ENCODE assay signal across 11 mouse cellular contexts in the genomic region with DNA sequence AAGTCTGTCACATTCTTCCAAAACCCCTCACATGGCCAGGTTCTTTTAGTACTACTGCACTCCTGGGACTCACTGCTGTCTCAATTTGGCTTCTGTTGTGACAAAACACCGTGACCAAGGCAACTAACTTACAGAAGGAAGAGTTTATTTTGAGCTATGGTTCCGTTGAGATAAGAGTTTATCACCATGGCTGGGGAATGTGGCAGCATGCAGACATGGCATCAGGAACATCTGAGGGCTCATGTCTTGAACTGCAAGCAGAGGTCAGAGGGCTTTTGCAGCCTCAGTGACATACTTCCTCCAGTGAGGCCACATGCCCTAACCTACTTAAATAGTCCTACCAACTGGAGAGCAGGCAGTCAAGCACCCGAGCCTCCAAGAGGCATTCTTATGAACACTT. TPM values are rescaled to one million over a fixed set of nuclear protein-coding genes. Genes with fewer than 3 reads are reported as not detected.
DNase-seq lines count a peak whose midpoint lies in the region; ATAC-seq lines count a peak whose summit lies in the region.
"Had no signal": no experiment of that assay in that cellular context is flagged by ENCODE, and none has a peak within 500 bp of the region (broad histone marks: within the 10 kb centered on the region; RNA-seq: fewer than 3 reads in every experiment).

No protein-coding gene starts in this region.

- H3K36me3 ChIP-seq in heart, embryonic 13.5 days = no peaks in the 10 kb centered on the region
- H3K36me3 ChIP-seq in liver, embryonic 12.5 days = peaks cover 3% of the 10 kb centered on the region; the same call in 1 of the 2 replicates
- no peaks in the 10 kb centered on the region for H3K36me3 ChIP-seq in midbrain, embryonic 14.5 days (ENCODE audit: control insufficient read depth, insufficient read depth, low read length)
- H3K36me3 ChIP-seq in forebrain, embryonic 12.5 days (replicated peaks) = no peaks in the 10 kb centered on the region

- H3K4me1 ChIP-seq in heart, embryonic 13.5 days = peaks cover 11% of the 10 kb centered on the region
- H3K4me1 ChIP-seq in liver, embryonic 12.5 days = peaks cover 16% of the 10 kb centered on the region
- no peaks in the 10 kb centered on the region for H3K4me1 ChIP-seq in midbrain, embryonic 14.5 days (ENCODE audit: control insufficient read depth, insufficient read depth, low read length)
- H3K4me1 ChIP-seq in forebrain, embryonic 12.5 days = no peaks in the 10 kb centered on the region

- intact Hi-C loops in gastrocnemius, postnatal 14 days (cut with DNase I; ENCODE audit: low total_unique reads) = no loop called here

- WGBS in heart, embryonic 13.5 days = 8% methylated on average over 3 of the region's 3 CpGs
- WGBS in liver, embryonic 12.5 days (ENCODE audit: insufficient replicate concordance) = 14% methylated on average over 3 of the region's 3 CpGs
- 82% methylated on average over 3 of the region's 3 CpGs for WGBS in midbrain, embryonic 14.5 days
- 83% methylated on average over 3 of the region's 3 CpGs for WGBS in forebrain, embryonic 12.5 days

- H3K9me3 ChIP-seq in heart, embryonic 13.5 days = no peaks in the 10 kb centered on the region
- H3K9me3 ChIP-seq in liver, embryonic 12.5 days (replicated peaks) = no peaks in the 10 kb centered on the region
- H3K9me3 ChIP-seq in midbrain, embryonic 14.5 days (ENCODE audit: control insufficient read depth, low read length) = no peaks in the 10 kb centered on the region
- H3K9me3 ChIP-seq in forebrain, embryonic 12.5 days = no peaks in the 10 kb centered on the region

- H3K4me2 ChIP-seq in heart, embryonic 13.5 days = peak overlapping the region; percentile 11; the same call in 1 of the 2 replicates
- peak overlapping the region; percentile 43 for H3K4me2 ChIP-seq in liver, embryonic 12.5 days
- H3K4me2 ChIP-seq in midbrain, embryonic 14.5 days (ENCODE audit: low read length) = no peak overlapping the region
- no peak overlapping the region for H3K4me2 ChIP-seq in forebrain, embryonic 12.5 days

- no peak overlapping the region for H3K4me3 ChIP-seq in heart, embryonic 13.5 days
- H3K4me3 ChIP-seq in liver, embryonic 12.5 days = no peak overlapping the region
- no peak overlapping the region for H3K4me3 ChIP-seq in midbrain, embryonic 14.5 days (replicated peaks; ENCODE audit: low read depth, low read length)
- no peak overlapping the region for H3K4me3 ChIP-seq in forebrain, embryonic 12.5 days (replicated peaks)
- H3K4me3 ChIP-seq: layer of hippocampus, adult 2 months had no signal

- peak overlapping the region; percentile 75 for H3K27ac ChIP-seq in heart, embryonic 13.5 days (replicated peaks)
- no peak overlapping the region for H3K27ac ChIP-seq in liver, embryonic 12.5 days
- H3K27ac ChIP-seq in midbrain, embryonic 14.5 days (replicated peaks; ENCODE audit: low read depth, low read length) = no peak overlapping the region
- H3K27ac ChIP-seq in forebrain, embryonic 12.5 days = no peak overlapping the region
- H3K27ac ChIP-seq: layer of hippocampus, adult 2 months had no signal

- no peak overlapping the region for H3K9ac ChIP-seq in heart, embryonic 13.5 days
- no peak overlapping the region for H3K9ac ChIP-seq in liver, embryonic 12.5 days
- no peak overlapping the region for H3K9ac ChIP-seq in midbrain, embryonic 14.5 days (replicated peaks; ENCODE audit: low read length)
- H3K9ac ChIP-seq in forebrain, embryonic 12.5 days = no peak overlapping the region

- H3K27me3 ChIP-seq in heart, embryonic 13.5 days (replicated peaks) = no peaks in the 10 kb centered on the region
- H3K27me3 ChIP-seq in liver, embryonic 12.5 days (replicated peaks) = no peaks in the 10 kb centered on the region
- H3K27me3 ChIP-seq in midbrain, embryonic 14.5 days (ENCODE audit: control insufficient read depth, insufficient read depth, low read length) = no peaks in the 10 kb centered on the region
- H3K27me3 ChIP-seq in forebrain, embryonic 12.5 days = no peaks in the 10 kb centered on the region
- H3K27me3 ChIP-seq: Patski had no signal

- peak; percentile 73 for ATAC-seq in erythroblast, adult 5-6 weeks (replicated peaks; ENCODE audit: low FRiP score, poor library complexity, severe bottlenecking)
- ATAC-seq in heart, embryonic 13.5 days (ENCODE audit: extremely low read depth, insufficient number of reproducible peaks, low FRiP score, low TSS enrichment) = no peak
- ATAC-seq in liver, embryonic 12.5 days = peak; percentile 87
- ATAC-seq in midbrain, embryonic 14.5 days (ENCODE audit: low FRiP score, low TSS enrichment) = no peak
- no peak for ATAC-seq in forebrain, embryonic 12.5 days (ENCODE audit: low FRiP score)
- ATAC-seq: Patski had no signal

- DNase-seq in gastrocnemius, postnatal 14 days = no peak
- DNase-seq in left cerebral cortex, adult 9 months (ENCODE audit: low spot score in 2 of 2) = no peak
- DNase-seq in midbrain, embryonic 14.5 days = no peak
- DNase-seq: cerebellum, postnatal 10 days; retina, postnatal 1 day had no signal

RNA-seq across cellular contexts. Expression of a gene that starts 51.0 kb away (rescaled TPM):
- 1.5 and 5.8 TPM in 2 replicates for total RNA-seq in erythroblast, adult 5-6 weeks (2015; ENCODE audit: low replicate concordance)
- total RNA-seq in erythroblast, adult 5-6 weeks (2017; ENCODE audit: low replicate concordance) = 1.8 and 3.2 TPM in 2 replicates
- 2.3 and 2.6 TPM in 2 replicates for polyA plus RNA-seq in heart, embryonic 13.5 days (2015; fragmentation: Nextera tagmentation; extraction: Ambion mirVana)
- 2.4 and 2.6 TPM in 2 replicates for polyA plus RNA-seq in liver, embryonic 12.5 days (2016; fragmentation: Nextera tagmentation; extraction: Ambion mirVana)
- 1 to 10 TPM in 1 of 2 experiments, under 1 TPM in 1; 0.75 to 1.2 TPM for total RNA-seq in gastrocnemius, postnatal 14 days (2021)
- 3.5 and 4.7 TPM in 2 replicates for polyA plus RNA-seq in midbrain, embryonic 14.5 days (2014; fragmentation: Nextera tagmentation; extraction: Ambion mirVana)
- 6.0 and 8.3 TPM in 2 replicates for polyA plus RNA-seq in forebrain, embryonic 12.5 days (2016; fragmentation: Nextera tagmentation; extraction: Ambion mirVana)

Comparison
In these comparisons a context has a peak if more than half of its experiments do, and no peak if none do; other contexts are left out.
1. ATAC-seq: peak in erythroblast, adult 5-6 weeks (single experiment) and liver, embryonic 12.5 days (single experiment); none in heart, embryonic 13.5 days (single experiment), midbrain, embryonic 14.5 days (single experiment) and forebrain, embryonic 12.5 days (single experiment).
2. H3K4me2 ChIP-seq: peak in heart, embryonic 13.5 days (single experiment) and liver, embryonic 12.5 days (single experiment); none in midbrain, embryonic 14.5 days (single experiment) and forebrain, embryonic 12.5 days (single experiment).